Mouse (Mus musculus): ENCODE data around the gene Hmgb1.

DNA sequence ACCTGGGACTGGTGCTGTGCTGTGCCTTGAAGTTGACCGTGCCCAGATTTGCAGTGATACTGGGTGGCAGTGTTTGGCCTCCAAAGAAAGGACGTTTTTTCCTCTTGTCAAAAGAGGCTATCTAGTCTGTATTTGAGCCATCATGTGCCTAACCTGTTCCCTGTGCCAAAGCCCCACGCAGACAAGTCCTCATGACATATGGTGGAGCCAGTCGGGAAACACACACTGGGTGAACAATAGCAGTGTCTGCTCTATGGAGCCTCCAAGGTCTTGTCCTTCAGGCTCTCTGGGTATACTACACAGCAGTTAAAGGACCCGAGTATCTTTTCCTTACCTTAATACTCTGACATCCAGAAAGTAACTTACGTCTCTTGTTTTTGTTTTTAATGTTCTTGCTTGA is 141.0 kb downstream of the Hmgb1 start:
- TF ChIP-seq CTCF (IDR thresholded peaks at IDR 0.05; ENCODE audit: extremely low read depth, insufficient read depth, low read length): no peak
- no peak for TF ChIP-seq POLR2A (IDR thresholded peaks at IDR 0.05; ENCODE audit: extremely low read depth, insufficient read depth, low read length)
